Mouse (Mus musculus) retina, postnatal 1 day (tissue): ENCODE results near the gene Jkamp.
A peak's percentile ranks its signal among the peaks of the same experiment; 100 is the strongest.

Source experiments
- DNase-seq: peaks from one replicate; pipeline ENCODE4 v3.0.0-alpha.2; 2012

Gene Jkamp

GRCm38 (mm10) chr12:72086166-72086825 lies 907 bp downstream of the Jkamp start:
- no peak for DNase-seq

DNA sequence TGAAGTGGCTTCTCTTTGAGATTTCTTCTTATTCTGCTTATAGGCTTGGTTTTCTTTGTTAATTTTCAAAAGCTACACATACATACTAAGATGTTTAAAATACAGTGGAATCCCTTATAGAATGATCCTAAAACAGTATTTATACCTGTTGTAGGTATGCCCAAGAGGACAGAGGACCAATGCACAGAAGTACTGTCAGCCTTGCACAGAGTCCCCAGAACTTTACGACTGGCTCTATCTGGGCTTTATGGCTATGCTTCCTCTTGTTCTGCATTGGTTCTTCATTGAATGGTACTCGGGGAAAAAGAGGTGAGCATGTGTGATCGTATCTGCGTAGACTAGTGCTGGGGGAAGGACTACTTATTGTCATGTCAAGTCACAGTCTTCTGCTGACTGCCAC lies 4.4 kb downstream of the Jkamp start:
- no peak for DNase-seq

GRCm38 (mm10) chr12:72096966-72097365 lies 11.6 kb downstream of the Jkamp start:
- no peak for DNase-seq

DNA sequence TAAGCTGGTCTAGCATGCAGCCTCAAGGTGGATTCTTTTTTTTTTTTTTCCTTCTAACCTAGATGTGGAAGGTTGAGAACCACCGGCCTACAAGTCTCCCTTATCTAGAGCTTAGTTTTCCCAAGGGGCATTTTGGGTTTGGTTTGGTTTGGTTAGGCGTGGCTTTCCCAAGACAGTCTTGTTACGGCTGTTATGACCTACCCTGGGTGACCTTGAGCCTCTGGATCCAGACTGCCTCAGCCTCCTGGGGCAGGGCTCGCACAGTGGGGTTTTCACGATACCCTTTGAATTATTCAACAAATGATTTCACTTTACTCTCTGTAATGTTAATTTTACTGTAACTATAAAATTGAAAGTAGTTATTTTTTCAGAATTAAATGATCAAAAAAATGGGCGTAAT lies 17.4 kb downstream of the Jkamp start:
- DNase-seq, result no peak

DNA sequence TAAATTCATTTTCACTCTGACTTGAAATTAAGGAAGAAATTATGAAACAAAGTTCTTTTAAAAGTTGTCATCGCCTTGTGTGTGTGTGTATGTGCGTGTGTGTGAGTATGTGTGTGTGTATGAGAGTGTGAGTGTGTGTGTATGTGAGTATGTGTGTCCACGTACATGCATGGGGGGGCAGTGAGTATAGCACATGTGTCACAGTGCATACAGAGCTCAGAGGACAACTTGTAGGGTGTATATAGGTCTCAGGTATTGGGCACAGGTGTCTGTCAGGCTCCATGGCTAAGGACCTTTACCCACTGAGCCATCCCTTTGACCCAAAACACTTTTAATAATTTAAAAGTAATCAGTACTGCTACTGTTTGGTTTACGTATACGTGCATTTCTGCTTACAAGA lies 18.6 kb downstream of the Jkamp start:
- no peak for DNase-seq

- DNase-seq, result peak; percentile 89
Measured at GRCm38 (mm10) chr12:72104525-72105281, 19.3 kb downstream of the Jkamp start.

DNA sequence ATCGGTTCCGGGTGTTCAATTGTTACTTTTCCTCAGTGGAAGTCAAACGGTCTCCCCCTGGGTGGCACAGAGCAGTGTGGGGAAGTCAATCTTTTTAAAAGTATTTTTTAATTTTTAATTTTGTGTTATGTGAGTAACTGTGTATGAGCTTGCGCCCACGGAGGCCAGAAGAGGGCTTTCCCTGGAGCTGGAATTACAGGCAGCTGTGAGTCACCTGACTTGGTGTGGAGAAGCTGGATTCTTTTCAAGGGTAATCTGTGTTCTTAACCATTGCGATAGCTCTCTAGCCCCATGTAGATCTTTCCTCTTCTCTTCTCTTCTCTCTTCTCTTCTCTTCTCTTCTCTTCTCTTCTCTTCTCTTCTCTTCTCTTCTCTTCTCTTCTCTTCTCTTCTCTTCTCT lies 29.7 kb downstream of the Jkamp start:
- DNase-seq, result no peak

- no peak for DNase-seq
Measured at GRCm38 (mm10) chr12:72115686-72116345, 30.4 kb downstream of the Jkamp start.

GRCm38 (mm10) chr12:72129203-72129602 lies 43.8 kb downstream of the Jkamp start:
- no peak for DNase-seq

DNA sequence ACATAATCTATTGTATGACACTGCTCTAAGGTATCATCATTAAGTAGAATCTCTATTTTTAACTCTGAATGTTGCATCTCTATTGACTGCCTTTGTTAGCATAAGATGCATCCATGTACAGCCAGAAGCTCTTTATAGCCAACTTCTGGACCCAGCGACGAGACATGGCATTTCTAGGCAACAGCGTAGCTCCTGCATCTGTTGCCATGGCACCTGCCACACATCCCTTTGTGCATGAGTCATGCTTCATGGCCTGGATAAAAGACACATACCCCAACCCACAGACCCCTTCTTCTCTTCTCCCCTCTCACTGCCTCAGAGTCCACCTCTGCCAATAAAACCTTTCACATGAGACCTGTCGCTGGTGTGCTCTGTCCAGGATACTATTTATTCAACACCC lies 65.4 kb downstream of the Jkamp start:
- peak; percentile 25 for DNase-seq
